Mouse (Mus musculus) ovary, postnatal 14 days (tissue): ENCODE measurements around the gene Zdhhc9.

ENCODE experiments used
- DNase-seq: peaks from one replicate; pipeline ENCODE4 v3.0.0; 2022; ENCODE audit warnings: low spot score

Gene Zdhhc9

GRCm38 (mm10) chrX:48170368-48170767 is 38.3 kb downstream of the Zdhhc9 start:
- DNase-seq: no peak

DNA sequence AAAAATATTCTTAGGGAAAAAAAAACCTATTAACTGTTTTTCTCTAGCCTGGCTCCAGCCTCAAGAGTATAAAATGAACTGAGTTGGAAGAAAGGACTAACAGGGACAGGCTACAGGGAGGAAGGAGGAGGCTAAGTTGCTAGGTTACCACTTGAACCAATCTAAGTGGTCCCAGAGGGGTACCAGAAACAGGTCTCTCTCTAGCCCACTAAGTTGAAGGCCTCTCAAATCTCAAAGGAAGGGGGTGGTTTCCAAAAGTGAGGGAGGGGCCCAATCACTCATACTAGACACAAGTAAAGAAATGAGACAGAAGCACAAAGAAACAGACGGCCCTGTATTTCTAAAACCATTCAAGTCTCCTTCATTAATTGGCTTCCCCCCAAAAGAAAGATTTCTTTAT is 38.8 kb downstream of the Zdhhc9 start:
- no peak for DNase-seq

GRCm38 (mm10) chrX:48158229-48158919 is 50.3 kb downstream of the Zdhhc9 start:
- no peak for DNase-seq

GRCm38 (mm10) chrX:48157396-48157795 is 51.3 kb downstream of the Zdhhc9 start:
- no peak for DNase-seq

GRCm38 (mm10) chrX:48155489-48155888 is 53.2 kb downstream of the Zdhhc9 start:
- no peak for DNase-seq

GRCm38 (mm10) chrX:48153949-48154348 is 54.7 kb downstream of the Zdhhc9 start:
- DNase-seq: no peak

- DNase-seq: no peak
Measured at GRCm38 (mm10) chrX:48153414-48153813, 55.3 kb downstream of the Zdhhc9 start.

- no peak for DNase-seq
Measured at GRCm38 (mm10) chrX:48152106-48152505, 56.6 kb downstream of the Zdhhc9 start.

DNA sequence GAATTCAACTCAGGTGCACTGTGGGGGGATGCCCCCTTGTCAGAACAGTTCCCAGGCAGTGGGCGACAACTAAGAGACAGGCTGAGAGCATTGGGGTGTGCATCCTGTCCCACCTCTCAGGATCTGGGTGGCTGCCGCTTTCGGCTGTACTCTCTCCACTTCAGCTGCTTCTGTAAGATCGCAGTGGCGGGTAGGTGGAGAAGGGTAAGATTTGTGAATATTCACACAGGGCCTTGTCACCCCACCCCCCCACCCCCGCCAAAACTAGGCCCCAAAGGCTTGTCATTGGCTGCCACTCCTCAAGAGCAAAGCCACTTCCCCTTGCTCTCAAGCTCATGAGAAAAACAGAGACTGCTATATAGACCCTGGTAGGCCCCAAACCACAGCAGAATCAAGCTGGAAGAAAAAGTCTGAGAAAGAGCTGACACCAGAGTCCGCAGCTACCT is 60.9 kb downstream of the Zdhhc9 start:
- DNase-seq: no peak

DNA sequence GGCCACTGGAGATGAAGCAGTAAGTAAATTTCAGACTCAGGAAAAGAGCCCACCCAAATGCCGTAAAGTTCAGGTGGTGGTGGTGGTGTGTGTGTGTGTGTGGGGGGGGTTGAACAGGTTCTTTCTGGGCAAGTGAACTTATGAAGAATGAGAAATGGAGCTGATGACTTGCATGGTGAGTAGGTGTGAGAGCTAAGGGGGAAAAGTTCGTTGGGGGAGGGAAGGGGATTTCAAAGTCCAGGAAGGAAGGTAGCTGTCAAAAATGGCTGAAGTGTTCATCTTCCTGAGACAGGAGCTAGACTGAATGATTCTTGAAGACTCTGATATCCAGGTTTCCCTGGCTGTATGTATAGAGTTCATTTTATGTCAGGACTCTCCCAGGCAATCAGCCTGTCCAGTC is 61.5 kb downstream of the Zdhhc9 start:
- DNase-seq: no peak

DNA sequence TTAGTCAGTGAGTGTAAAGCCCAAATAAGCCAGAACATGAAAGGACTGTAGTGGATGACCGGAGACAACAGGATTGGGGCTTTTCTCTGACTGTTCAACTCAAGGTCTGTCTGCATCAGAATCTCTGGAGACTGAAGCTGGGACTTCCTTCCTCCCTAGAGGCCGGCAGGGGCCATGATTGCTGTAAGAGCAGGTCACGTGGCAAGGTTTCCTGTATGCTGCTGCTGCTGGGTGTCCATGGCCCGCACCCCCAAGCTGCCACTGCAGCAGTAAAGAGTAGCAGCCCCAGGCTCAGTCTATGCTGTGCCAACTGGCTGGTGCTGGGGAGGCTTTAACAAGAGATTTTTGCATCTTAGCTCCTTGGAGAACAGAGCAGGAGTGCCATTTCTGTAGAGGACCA is 62.4 kb downstream of the Zdhhc9 start, which contains the start of gene Sash3:
Sash3 (plus strand) TSS at position 175 of the 400 bp plus-strand sequence.
- DNase-seq: no peak

DNA sequence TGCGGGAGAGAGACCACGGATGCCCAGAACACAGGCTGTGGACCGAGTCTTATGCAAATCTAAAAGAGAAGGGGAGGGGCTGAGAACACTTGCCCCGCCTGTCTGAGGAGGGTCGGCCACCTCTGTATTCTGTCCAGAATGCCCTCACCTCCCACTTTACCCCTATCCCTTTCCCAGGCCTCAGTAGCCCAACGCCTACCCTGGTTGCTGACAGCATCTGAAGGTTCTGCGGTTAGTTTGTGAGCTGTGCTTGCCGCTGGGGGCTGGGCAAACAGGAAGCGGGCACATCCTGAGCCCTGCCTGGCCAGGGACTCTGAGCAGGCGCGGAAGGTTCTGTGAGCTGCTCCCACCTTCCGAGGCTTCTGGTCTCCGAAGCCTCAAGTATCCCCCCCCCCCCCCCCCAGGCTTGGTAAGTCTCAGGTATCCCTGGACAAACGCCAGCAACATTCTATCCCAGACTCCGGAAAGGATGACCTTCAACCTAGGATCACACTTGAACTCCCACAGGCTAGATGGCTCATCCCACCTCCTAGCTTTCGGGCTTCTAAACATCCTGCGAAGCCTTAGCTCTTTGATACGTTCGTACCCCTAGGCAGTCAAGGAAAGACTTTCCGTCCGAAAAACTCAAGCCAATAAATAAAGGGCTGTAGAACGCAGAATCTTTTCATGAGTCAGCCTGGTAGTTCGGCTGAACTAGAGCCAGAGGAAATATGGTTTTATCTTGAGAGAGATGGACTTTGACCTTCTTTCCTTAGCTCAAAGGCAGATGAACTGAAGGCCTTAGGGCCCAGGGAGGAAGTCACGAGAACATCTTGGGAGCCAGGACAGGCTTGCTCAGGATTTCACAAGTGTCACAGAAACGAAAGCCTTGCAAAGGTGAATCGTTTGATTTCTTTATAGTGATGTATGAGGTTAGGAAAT is 65.0 kb downstream of the Zdhhc9 start:
- no peak for DNase-seq

DNA sequence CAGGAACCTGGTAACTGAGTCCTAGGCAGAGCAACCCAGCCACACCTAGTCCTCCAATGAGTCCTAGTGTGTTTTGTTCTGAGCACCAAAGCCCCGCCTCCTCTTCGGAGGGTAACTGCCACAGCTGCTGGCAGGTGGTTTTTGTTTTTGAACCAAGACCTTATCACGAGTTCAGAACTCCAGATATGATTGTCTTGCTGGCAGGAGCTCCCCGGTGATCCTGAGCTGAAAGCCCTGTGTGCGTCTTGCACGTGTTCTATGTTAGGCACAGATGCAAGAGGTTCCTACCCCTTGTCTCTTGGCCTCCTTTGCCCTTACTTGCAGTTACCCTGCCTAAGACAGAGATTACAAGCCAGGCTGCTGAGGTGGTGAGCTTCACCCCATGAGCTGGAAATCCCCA is 67.2 kb downstream of the Zdhhc9 start:
- DNase-seq: no peak

DNA sequence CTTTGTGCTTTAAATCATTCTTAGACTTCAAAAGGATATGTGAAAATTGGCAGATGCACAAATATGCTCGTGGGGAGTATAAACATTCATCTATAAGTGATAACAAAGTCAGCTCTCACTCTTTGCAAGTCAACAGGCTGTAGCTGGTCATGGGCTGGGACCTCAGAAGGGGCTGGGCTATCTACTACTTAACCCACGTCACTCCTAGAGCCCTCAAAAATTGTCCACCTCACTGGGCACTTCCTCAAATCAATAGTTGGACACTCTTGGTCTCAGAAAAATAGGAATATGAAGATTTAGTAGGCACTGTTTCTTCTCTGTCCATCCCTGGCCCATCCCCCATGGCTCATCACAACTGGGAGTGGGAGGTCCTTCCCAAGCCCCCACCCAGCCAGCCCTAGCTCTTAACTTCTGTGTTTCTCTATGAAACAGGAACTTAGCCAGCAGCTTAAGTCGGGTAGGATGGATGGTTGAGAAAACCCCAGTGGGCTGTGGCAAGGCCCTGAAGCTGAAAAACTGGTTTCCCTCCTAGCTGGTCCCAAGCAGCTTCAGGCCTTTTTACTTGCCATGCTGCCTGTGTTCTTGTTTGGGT is 68.3 kb downstream of the Zdhhc9 start:
- no peak for DNase-seq

- no peak for DNase-seq
Measured at GRCm38 (mm10) chrX:48139368-48140285, 69.1 kb downstream of the Zdhhc9 start.

GRCm38 (mm10) chrX:48138539-48139275 is 70.0 kb downstream of the Zdhhc9 start:
- DNase-seq: no peak

DNA sequence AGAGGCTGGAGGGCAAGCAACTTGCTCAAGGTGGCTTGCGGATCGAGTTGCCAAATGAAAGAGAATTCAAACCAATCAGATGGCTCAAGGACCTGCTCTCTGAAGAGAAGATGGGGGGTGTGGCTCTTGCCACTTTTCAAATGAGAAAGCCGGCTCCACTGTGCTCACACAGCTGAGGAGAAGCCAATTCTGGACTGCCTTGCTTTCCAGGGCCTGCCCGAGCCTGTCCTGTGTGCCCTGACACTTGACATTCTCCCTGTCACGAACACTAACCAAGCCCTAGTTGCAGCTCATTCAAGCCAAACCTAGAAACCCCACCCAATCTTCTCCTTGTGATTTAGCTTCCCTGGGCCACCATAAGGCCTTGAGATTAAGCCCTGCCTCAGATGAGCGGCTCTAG is 70.7 kb downstream of the Zdhhc9 start:
- DNase-seq: no peak

DNA sequence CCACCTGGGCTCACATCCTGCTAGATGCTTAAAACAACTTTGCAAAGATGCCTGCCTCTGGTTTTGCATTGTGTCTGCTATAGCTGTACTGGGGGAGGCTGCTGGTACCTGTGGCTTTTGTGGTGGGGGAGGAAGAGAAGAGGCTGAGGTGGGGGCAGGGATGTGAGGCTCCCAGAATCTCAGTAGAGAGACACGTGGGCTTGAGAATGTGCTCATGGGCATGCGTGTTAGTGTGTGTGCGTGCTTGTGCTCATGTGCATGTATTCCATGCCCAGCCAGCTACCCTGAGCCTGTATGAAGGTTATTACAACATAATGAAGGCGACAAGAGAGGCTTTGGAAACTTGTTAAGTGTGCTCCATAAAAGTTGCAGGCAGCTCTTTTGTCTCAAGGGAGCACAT is 71.7 kb downstream of the Zdhhc9 start:
- DNase-seq: no peak

GRCm38 (mm10) chrX:48129167-48129566 is 79.5 kb downstream of the Zdhhc9 start:
- no peak for DNase-seq

- DNase-seq: no peak
Measured at GRCm38 (mm10) chrX:48127502-48128218, 81.0 kb downstream of the Zdhhc9 start.
